Comparison of ENCODE assay signal across 25 mouse cellular contexts in the genomic region with DNA sequence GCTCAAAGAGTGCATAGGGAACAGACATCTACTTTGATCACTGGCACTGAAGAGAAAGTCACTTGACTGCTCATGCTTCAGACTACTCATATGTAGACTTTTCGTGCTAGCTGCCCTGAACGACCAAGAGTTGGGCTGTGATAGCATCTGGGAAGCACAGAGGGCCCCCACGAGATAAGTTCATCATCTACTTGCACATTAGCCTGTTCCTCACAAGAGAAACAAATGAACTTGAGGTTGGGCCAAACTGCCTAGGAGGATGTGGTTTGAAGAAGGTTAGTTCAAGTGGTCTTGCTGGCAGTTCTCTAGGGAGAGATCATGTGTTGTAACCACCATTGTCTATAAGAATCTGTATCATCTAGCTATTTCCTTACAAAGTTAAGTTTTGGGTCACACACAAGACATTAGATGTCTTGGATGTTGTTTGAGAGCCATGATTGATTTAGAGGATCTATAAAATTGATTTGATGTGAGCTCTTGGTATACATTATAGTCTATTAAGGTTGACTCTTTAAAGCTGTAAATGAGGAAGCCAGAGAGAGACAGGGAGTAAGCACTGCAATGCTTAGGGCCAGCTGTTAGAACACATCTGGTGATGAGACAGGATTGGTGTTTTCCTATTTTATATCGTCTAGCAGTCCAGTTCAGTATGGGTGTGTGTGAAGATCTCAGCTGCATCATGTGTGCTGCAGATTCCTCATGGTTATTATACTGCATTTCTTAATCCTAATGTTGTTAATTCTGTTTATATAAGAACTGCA. TPM values are rescaled to one million over a fixed set of nuclear protein-coding genes. Genes with fewer than 3 reads are reported as not detected.
A peak's percentile ranks its signal among the peaks of the same experiment; 100 is the strongest.
DNase-seq lines count a peak whose midpoint lies in the region; ATAC-seq and TF ChIP-seq lines count a peak whose summit lies in the region.
"Had no signal": no experiment of that assay in that cellular context is flagged by ENCODE, and none has a peak within 500 bp of the region (broad histone marks: within the 10 kb centered on the region; RNA-seq: fewer than 3 reads in every experiment).

No protein-coding gene starts in this region.

- no peak for TF ChIP-seq EP300 in liver, postnatal 0 days (IDR thresholded peaks at IDR 0.05; ENCODE audit: low read depth)

- no peaks in the 10 kb centered on the region for H3K9me3 ChIP-seq in liver, postnatal 0 days (ENCODE audit: low read length)
- no peaks in the 10 kb centered on the region for H3K9me3 ChIP-seq in liver, embryonic 12.5 days (replicated peaks)
- H3K9me3 ChIP-seq: embryonic facial prominence, embryonic 12.5 days; hindbrain, embryonic 12.5 days; intestine, embryonic 15.5 days; kidney, embryonic 15.5 days; liver, embryonic 13.5 days; midbrain, embryonic 12.5 days; neural tube, embryonic 15.5 days had no signal

- H3K36me3 ChIP-seq in liver, postnatal 0 days (replicated peaks; ENCODE audit: insufficient read depth, low read length) = no peaks in the 10 kb centered on the region
- no peaks in the 10 kb centered on the region for H3K36me3 ChIP-seq in liver, embryonic 12.5 days
- H3K36me3 ChIP-seq: embryonic facial prominence, embryonic 12.5 days; hindbrain, embryonic 12.5 days; intestine, embryonic 15.5 days; kidney, embryonic 15.5 days; liver, embryonic 13.5 days; midbrain, embryonic 12.5 days; neural tube, embryonic 15.5 days had no signal

- DNase-seq in liver, postnatal 0 days = no peak
- DNase-seq in B cell, adult 2 months = peak; percentile 62 to 67
- DNase-seq in embryo, embryonic 11 days = no peak
- no peak for DNase-seq in yolk sac, embryonic 10.5 days (ENCODE audit: low spot score)
- DNase-seq in neural tube, embryonic 10.5 days (ENCODE audit: extremely low spot score, low spot score) = no peak
- DNase-seq: adrenal gland, postnatal 10 days; cerebellum, adult 18-20 months; cerebellum, postnatal 36 days; gastrocnemius, adult 2 months; heart, adult 2 months; left cerebral cortex, postnatal 4 days; liver, embryonic 13.5 days; lung, postnatal 10 days; right cerebral cortex, postnatal 4 days had no signal

- TF ChIP-seq CTCF in liver, postnatal 0 days (IDR thresholded peaks at IDR 0.05; ENCODE audit: low read depth) = no peak

- H3K27me3 ChIP-seq in liver, postnatal 0 days (ENCODE audit: insufficient read depth, low read length) = no peaks in the 10 kb centered on the region
- H3K27me3 ChIP-seq in liver, embryonic 12.5 days (replicated peaks) = no peaks in the 10 kb centered on the region
- H3K27me3 ChIP-seq: embryonic facial prominence, embryonic 12.5 days; hindbrain, embryonic 12.5 days; intestine, embryonic 15.5 days; kidney, embryonic 15.5 days; liver, embryonic 13.5 days; midbrain, embryonic 12.5 days; neural tube, embryonic 15.5 days had no signal

- no peak overlapping the region for H3K4me3 ChIP-seq in liver, postnatal 0 days (ENCODE audit: low read depth, low read length)
- no peak overlapping the region for H3K4me3 ChIP-seq in liver, embryonic 12.5 days
- H3K4me3 ChIP-seq: embryonic facial prominence, embryonic 12.5 days; gastrocnemius, adult 2 months; heart, adult 2 months; hindbrain, embryonic 12.5 days; intestine, embryonic 15.5 days; kidney, embryonic 15.5 days; layer of hippocampus, adult 2 months; liver, embryonic 13.5 days; midbrain, embryonic 12.5 days; neural tube, embryonic 15.5 days had no signal

- no peaks in the 10 kb centered on the region for H3K4me1 ChIP-seq in liver, postnatal 0 days (ENCODE audit: insufficient read depth)
- no peaks in the 10 kb centered on the region for H3K4me1 ChIP-seq in liver, embryonic 12.5 days
- H3K4me1 ChIP-seq: hindbrain, embryonic 12.5 days; intestine, embryonic 15.5 days; kidney, embryonic 15.5 days; midbrain, embryonic 12.5 days had no signal

- no peak overlapping the region for H3K27ac ChIP-seq in liver, postnatal 0 days (ENCODE audit: low read depth)
- H3K27ac ChIP-seq in liver, embryonic 12.5 days = no peak overlapping the region
- H3K27ac ChIP-seq: embryonic facial prominence, embryonic 12.5 days; gastrocnemius, adult 2 months; heart, adult 2 months; hindbrain, embryonic 12.5 days; intestine, embryonic 15.5 days; kidney, embryonic 15.5 days; layer of hippocampus, adult 2 months; liver, embryonic 13.5 days; midbrain, embryonic 12.5 days; neural tube, embryonic 15.5 days had no signal

- WGBS in liver, postnatal 0 days (ENCODE audit: insufficient replicate concordance) = 28% methylated on average over 4 of the region's 4 CpGs
- WGBS in liver, embryonic 12.5 days (ENCODE audit: insufficient replicate concordance) = 21% methylated on average over 4 of the region's 4 CpGs

- no peak overlapping the region for H3K9ac ChIP-seq in liver, postnatal 0 days (replicated peaks)
- H3K9ac ChIP-seq in liver, embryonic 12.5 days = no peak overlapping the region
- H3K9ac ChIP-seq: embryonic facial prominence, embryonic 12.5 days; hindbrain, embryonic 12.5 days; intestine, embryonic 15.5 days; kidney, embryonic 15.5 days; liver, embryonic 13.5 days; midbrain, embryonic 12.5 days; neural tube, embryonic 15.5 days had no signal

- ATAC-seq in liver, postnatal 0 days = peak; percentile 38
- ATAC-seq in liver, embryonic 12.5 days = no peak
- ATAC-seq in activated CD4-positive, CD25-positive, alpha-beta regulatory T cell, adult 4 months = peak; percentile 36
- peak; percentile 66 for ATAC-seq in megakaryocyte-erythroid progenitor cell, adult 5-6 weeks (replicated peaks; ENCODE audit: low FRiP score, low TSS enrichment, poor library complexity, severe bottlenecking)
- ATAC-seq: forebrain, embryonic 16.5 days; intestine, embryonic 15.5 days had no signal

- H3K4me2 ChIP-seq in liver, postnatal 0 days (ENCODE audit: low read depth, low read length) = no peak overlapping the region
- no peak overlapping the region for H3K4me2 ChIP-seq in liver, embryonic 12.5 days
- H3K4me2 ChIP-seq: embryonic facial prominence, embryonic 12.5 days; hindbrain, embryonic 12.5 days; intestine, embryonic 15.5 days; kidney, embryonic 15.5 days; liver, embryonic 13.5 days; midbrain, embryonic 12.5 days; neural tube, embryonic 15.5 days had no signal

RNA-seq across cellular contexts. Expression of a gene that starts 8.0 kb away (rescaled TPM):
- not detected in 2 replicates for polyA plus RNA-seq in liver, postnatal 0 days (2015; fragmentation: Nextera tagmentation; extraction: Ambion mirVana)
- polyA plus RNA-seq in liver, embryonic 12.5 days (2016; fragmentation: Nextera tagmentation; extraction: Ambion mirVana) = not detected in 2 replicates
- under 1 TPM in 1 of 2 experiments, not detected in 1; 0.83 TPM for polyA plus RNA-seq in activated CD4-positive, CD25-positive, alpha-beta regulatory T cell, adult 4 months (2017; shearing (Covaris generic))
- not detected in 2 replicates for total RNA-seq in megakaryocyte-erythroid progenitor cell, adult 5-6 weeks (2014; fragmentation: Nextera tagmentation)
- not detected in 2 replicates for total RNA-seq in megakaryocyte-erythroid progenitor cell, adult 5-6 weeks (2017)
- total RNA-seq: adrenal gland, postnatal 10 days; gastrocnemius, adult 2 months; heart, adult 2 months had no signal
- polyA plus RNA-seq: heart, adult 2 months; intestine, embryonic 15.5 days; kidney, embryonic 15.5 days; liver, embryonic 13.5 days had no signal

Comparison
In these comparisons a context has a peak if more than half of its experiments do, and no peak if none do; other contexts are left out.
1. DNase-seq: peak in B cell, adult 2 months (2 of 2); none in liver, postnatal 0 days (single experiment), embryo, embryonic 11 days (single experiment), yolk sac, embryonic 10.5 days (single experiment) and neural tube, embryonic 10.5 days (single experiment).